25 mouse cellular contexts compared by ENCODE assay signal in the genomic region with DNA sequence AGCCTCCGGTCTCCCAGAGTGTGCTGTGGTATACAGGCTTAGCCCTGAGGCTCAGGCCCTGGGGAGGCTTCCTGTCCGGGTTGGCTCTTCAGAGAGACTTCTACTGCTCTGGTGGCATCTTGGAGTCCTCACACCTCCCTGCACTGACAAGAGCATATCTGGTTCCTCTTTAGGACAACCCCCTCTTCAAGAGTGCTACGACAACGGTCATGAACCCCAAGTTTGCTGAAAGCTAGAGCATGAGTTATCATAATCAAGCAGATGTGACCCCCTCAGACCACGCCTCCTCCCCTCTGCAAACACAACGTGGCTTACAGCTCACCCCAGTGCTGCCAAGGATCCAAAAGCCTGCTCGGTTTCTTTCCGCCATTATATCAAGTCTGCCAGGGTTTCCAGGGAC. TPM values are rescaled to one million over a fixed set of nuclear protein-coding genes. Genes with fewer than 3 reads are reported as not detected.
"Had no signal": no experiment of that assay in that cellular context is flagged by ENCODE, and none has a peak within 500 bp of the region (broad histone marks: within the 10 kb centered on the region; RNA-seq: fewer than 3 reads in every experiment).

No protein-coding gene starts in this region.

- H3K36me3 ChIP-seq: liver, embryonic 15.5 days; lung, embryonic 15.5 days; midbrain, embryonic 10.5 days; midbrain, embryonic 12.5 days; neural tube, embryonic 13.5 days; neural tube, embryonic 15.5 days had no signal

- H3K4me1 ChIP-seq: midbrain, embryonic 12.5 days; neural tube, embryonic 13.5 days; neural tube, embryonic 15.5 days had no signal

- H3K9me3 ChIP-seq: liver, embryonic 15.5 days; lung, embryonic 15.5 days; megakaryocyte, embryonic 14.5 days; midbrain, embryonic 10.5 days; midbrain, embryonic 12.5 days; neural tube, embryonic 13.5 days; neural tube, embryonic 15.5 days had no signal

- H3K4me3 ChIP-seq: liver, embryonic 15.5 days; lung, embryonic 15.5 days; megakaryocyte, embryonic 14.5 days; midbrain, embryonic 10.5 days; midbrain, embryonic 12.5 days; myocyte; neural tube, embryonic 13.5 days; neural tube, embryonic 15.5 days had no signal

- ATAC-seq: liver, postnatal 0 days; lung, postnatal 0 days; midbrain, embryonic 16.5 days had no signal

- DNase-seq: liver, postnatal 0 days; lung, adult 2 months; lung, postnatal 14 days; lung, postnatal 4 days; midbrain, embryonic 14.5 days; retina, postnatal 1 day; right cerebral cortex, adult 18-20 months; right cerebral cortex, postnatal 25 days; right cerebral cortex, postnatal 4 days; spleen, adult 18-20 months; thymus, adult 18-20 months; thymus, postnatal 14 days; thymus, postnatal 36 days had no signal

- H3K9ac ChIP-seq: liver, embryonic 15.5 days; liver, postnatal 0 days; lung, embryonic 15.5 days; midbrain, embryonic 12.5 days; neural tube, embryonic 13.5 days; neural tube, embryonic 15.5 days had no signal

- H3K27ac ChIP-seq: liver, embryonic 15.5 days; lung, embryonic 15.5 days; midbrain, embryonic 10.5 days; midbrain, embryonic 12.5 days; neural tube, embryonic 13.5 days; neural tube, embryonic 15.5 days had no signal

- H3K27me3 ChIP-seq: liver, embryonic 15.5 days; lung, embryonic 15.5 days; megakaryocyte, embryonic 14.5 days; midbrain, embryonic 12.5 days; neural tube, embryonic 13.5 days; neural tube, embryonic 15.5 days had no signal

RNA-seq across cellular contexts. Expression of a gene that starts 41.0 kb away (rescaled TPM):
- polyA plus RNA-seq: lung, adult 2 months; small intestine, adult 2 months; stomach, embryonic 14.5 days had no signal
